Mouse (Mus musculus): ENCODE results near the gene Mageb1.
"Not testable (repeated sequence)": the region's sequence is repeated elsewhere in the genome, so short reads cannot be mapped to it uniquely, and the experiment has no call there.

Mageb1 gene

DNA sequence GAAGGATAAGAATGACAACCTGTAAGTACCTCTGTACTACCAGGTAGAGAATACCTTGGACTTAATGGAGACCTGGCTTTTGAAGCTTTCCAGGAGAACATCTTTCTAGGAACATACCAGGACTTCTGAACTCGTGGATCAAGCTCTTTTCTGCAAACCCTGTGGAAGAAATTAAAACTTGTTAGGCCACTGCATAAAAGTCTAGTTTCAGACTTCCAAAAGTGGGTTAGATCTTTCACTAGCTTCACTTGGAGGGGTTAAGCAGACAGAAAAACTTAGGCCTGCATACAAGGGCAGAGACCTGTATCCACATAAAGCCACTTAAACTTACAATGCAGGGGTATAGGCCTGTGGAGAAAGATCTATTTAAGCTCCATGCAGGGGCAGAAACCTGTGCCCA, at the start of gene Mageb1:
Gene Mageb1 (minus strand): TSS at position 101 of the 400 bp plus-strand sequence.
- DNase-seq (ENCODE audit: low read depth, low spot score): not testable (repeated sequence)

Data from retina, adult 2 months (tissue).